Mouse (Mus musculus) ES-Bruce4 (cell line): ENCODE measurements around the gene Cers6.

Experiments
- CTCF ChIP-seq: IDR thresholded peaks from one replicate; pipeline ENCODE4 v1.8.1; 2011; ENCODE audit warnings: low read depth, low read length
- POLR2A ChIP-seq: IDR thresholded peaks from one replicate; pipeline ENCODE4 v1.8.1; 2011; ENCODE audit warnings: low read length; ENCODE audit not compliant: insufficient read depth

- TF ChIP-seq POLR2A: no peak
- no peak for TF ChIP-seq CTCF
Observed at GRCm38 (mm10) chr2:68896196-68896595, 35.0 kb downstream of the Cers6 start.
